Mouse (Mus musculus) CH12.LX (cell line): ENCODE measurements around the gene Xylt1. TPM values are rescaled to one million over a fixed set of nuclear protein-coding genes. Genes with fewer than 3 reads are reported as not detected.

Experiments
- DNase-seq: peaks from one replicate; pipeline ENCODE4 v3.0.0-alpha.2; 2013; ENCODE audit errors: extremely low read depth
- H3K27ac ChIP-seq: 2 replicates; pipeline ENCODE4 v1.5.1; 2012; ENCODE audit warnings: low read depth, mild to moderate bottlenecking, control low read depth, moderate library complexity; ENCODE audit not compliant: insufficient read depth
- H3K27me3 ChIP-seq: replicated peaks from 2 replicates; pipeline ENCODE3; 2012; ENCODE audit warnings: inconsistent platforms
- H3K36me3 ChIP-seq, 2 experiments: replicated peaks in 1 of 2; 2 replicates each; pipeline versions ENCODE3 to v1.6.1; 2012; ENCODE audit warnings: inconsistent platforms in 1 of 2, low read length in 1 of 2, mild to moderate bottlenecking in 1 of 2, mixed read lengths in 1 of 2, moderate library complexity in 1 of 2; ENCODE audit not compliant: control insufficient read depth in 1 of 2, insufficient read depth in 1 of 2
- H3K4me1 ChIP-seq, 2 experiments: 2 replicates each; pipeline ENCODE4 v1.6.1; 2012; ENCODE audit warnings: inconsistent platforms in 1 of 2, moderate library complexity in 1 of 2; ENCODE audit not compliant: insufficient read depth in 2 of 2, control insufficient read depth in 1 of 2
- H3K4me2 ChIP-seq: 2 replicates; pipeline ENCODE4 v1.6.1; 2012; ENCODE audit warnings: low read depth, mild to moderate bottlenecking, control low read depth; ENCODE audit not compliant: poor library complexity, insufficient read depth, severe bottlenecking
- H3K4me3 ChIP-seq, 3 experiments: fragments of 150-350 bp in 1 of 3; sonication (generic) in 1 of 3; replicated peaks in 1 of 3; 2 replicates each; pipeline versions ENCODE3 to v1.5.1; 2011 to 2012; ENCODE audit warnings: low read depth in 2 of 3, low read length in 2 of 3, mild to moderate bottlenecking in 2 of 3, moderate library complexity in 2 of 3, control low read depth in 1 of 3, improper control_type of control experiment in 1 of 3, inconsistent platforms in 1 of 3, mixed read lengths in 1 of 3; ENCODE audit not compliant: poor library complexity in 1 of 3
- H3K79me2 ChIP-seq: replicated peaks from 2 replicates; pipeline ENCODE4 v1.6.1; 2012; ENCODE audit warnings: mild to moderate bottlenecking, moderate library complexity; ENCODE audit not compliant: control insufficient read depth, poor library complexity, insufficient read depth, severe bottlenecking; ENCODE audit errors: extremely low read depth
- H3K9ac ChIP-seq: 2 replicates; pipeline ENCODE4 v1.6.1; 2012; ENCODE audit warnings: low read depth, mild to moderate bottlenecking, control low read depth, moderate library complexity; ENCODE audit not compliant: insufficient read depth
- H3K9me3 ChIP-seq: replicated peaks from 2 replicates; pipeline ENCODE3; 2012; ENCODE audit warnings: low read length, inconsistent platforms, mixed read lengths
- BHLHE40 ChIP-seq: IDR thresholded peaks from 2 replicates; pipeline ENCODE4 v1.6.1; 2011; ENCODE audit warnings: mild to moderate bottlenecking, low read depth, low read length, improper control_type of control experiment
- CHD1 ChIP-seq: IDR thresholded peaks from 2 replicates; pipeline ENCODE4 v1.6.1; 2012; ENCODE audit warnings: low read depth, low read length, improper control_type of control experiment, inconsistent platforms
- CTCF ChIP-seq, 2 experiments: IDR thresholded peaks in 1 of 2; conservative IDR thresholded peaks in 1 of 2; 2 replicates each; pipeline ENCODE4 v1.5.1; 2011 to 2012; ENCODE audit warnings: low read depth in 2 of 2, low read length in 2 of 2, improper control_type of control experiment in 1 of 2, inconsistent platforms in 1 of 2, mild to moderate bottlenecking in 1 of 2, moderate library complexity in 1 of 2
- E2F4 ChIP-seq: IDR thresholded peaks from 2 replicates; pipeline ENCODE4 v1.6.1; 2011; ENCODE audit warnings: low read depth, low read length, improper control_type of control experiment; ENCODE audit not compliant: insufficient replicate concordance
- EP300 ChIP-seq: IDR thresholded peaks from 2 replicates; pipeline ENCODE4 v1.6.1; 2011; ENCODE audit warnings: low read length, improper control_type of control experiment
- HCFC1 ChIP-seq: IDR thresholded peaks from 2 replicates; pipeline ENCODE4 v1.6.1; 2012; ENCODE audit warnings: low read depth, mild to moderate bottlenecking, inconsistent platforms, low read length, improper control_type of control experiment
- JUN ChIP-seq: IDR thresholded peaks from 2 replicates; pipeline ENCODE4 v1.6.1; 2011; ENCODE audit warnings: low read depth, mild to moderate bottlenecking, low read length, improper control_type of control experiment, moderate library complexity; ENCODE audit not compliant: insufficient read depth
- JUND ChIP-seq: conservative IDR thresholded peaks from 2 replicates; pipeline ENCODE4 v1.6.1; 2011; ENCODE audit warnings: low read depth, low read length, improper control_type of control experiment
- KAT2A ChIP-seq: IDR thresholded peaks from 2 replicates; pipeline ENCODE4 v1.6.1; 2012; ENCODE audit warnings: low read length, improper control_type of control experiment, inconsistent platforms; ENCODE audit not compliant: insufficient replicate concordance
- MAFK ChIP-seq: IDR thresholded peaks from 2 replicates; pipeline ENCODE4 v1.6.1; 2011; ENCODE audit warnings: low read length, improper control_type of control experiment; ENCODE audit not compliant: insufficient replicate concordance
- MAZ ChIP-seq: IDR thresholded peaks from 2 replicates; pipeline ENCODE4 v1.6.1; 2012; ENCODE audit warnings: low read depth, mild to moderate bottlenecking, inconsistent platforms, low read length, improper control_type of control experiment, moderate library complexity
- MXI1 ChIP-seq: IDR thresholded peaks from 2 replicates; pipeline ENCODE4 v1.6.1; 2011; ENCODE audit warnings: mild to moderate bottlenecking, low read depth, low read length, improper control_type of control experiment
- MYC ChIP-seq: IDR thresholded peaks from 2 replicates; pipeline ENCODE4 v1.6.1; 2011; ENCODE audit warnings: low read depth, mild to moderate bottlenecking, improper control_type of control experiment, low read length
- NELFE ChIP-seq: IDR thresholded peaks from 2 replicates; pipeline ENCODE4 v1.6.1; 2011; ENCODE audit warnings: low read depth, low read length, improper control_type of control experiment
- PAX5 ChIP-seq: IDR thresholded peaks from 2 replicates; pipeline ENCODE4 v1.6.1; 2012; ENCODE audit warnings: low read length, inconsistent platforms, mixed read lengths
- POLR2AphosphoS2 ChIP-seq: IDR thresholded peaks from 2 replicates; pipeline ENCODE4 v1.6.1; 2011; ENCODE audit warnings: low read depth, low read length, improper control_type of control experiment
- RAD21 ChIP-seq: IDR thresholded peaks from 2 replicates; pipeline ENCODE4 v1.6.1; 2011; ENCODE audit warnings: low read depth, mild to moderate bottlenecking, low read length, improper control_type of control experiment, moderate library complexity
- SMC3 ChIP-seq: IDR thresholded peaks from 2 replicates; pipeline ENCODE4 v1.6.1; 2011; ENCODE audit warnings: low read depth, low read length, improper control_type of control experiment
- TBP ChIP-seq: conservative IDR thresholded peaks from 2 replicates; pipeline ENCODE4 v1.6.1; 2011; ENCODE audit warnings: low read depth, low read length, improper control_type of control experiment
- USF2 ChIP-seq: conservative IDR thresholded peaks from 2 replicates; pipeline ENCODE4 v1.6.1; 2011; ENCODE audit warnings: low read depth, low read length, improper control_type of control experiment
- ZC3H11A ChIP-seq: IDR thresholded peaks from 2 replicates; pipeline ENCODE4 v1.6.1; 2012; ENCODE audit warnings: low read depth, mild to moderate bottlenecking, inconsistent platforms, low read length, improper control_type of control experiment
- ZKSCAN1 ChIP-seq: IDR thresholded peaks from 2 replicates; pipeline ENCODE4 v1.6.1; 2012; ENCODE audit warnings: low read depth, inconsistent platforms, low read length, improper control_type of control experiment, borderline replicate concordance
- dilution Hi-C: fragments of 300-500 bp; cut with MboI; formaldehyde crosslinking; loops from 2 replicates; pipeline ENCODE4 v1.14.3; 2020; ENCODE audit warnings: low sequenced_read_pairs; ENCODE audit not compliant: extremely low pct_unique_long_range_greater_than_20kb, extremely low pct_ligation_motif_present
- in situ Hi-C: fragments of 300-500 bp; cut with MboI; formaldehyde crosslinking; loops from 3 replicates; pipeline ENCODE4 v1.14.3; 2019; ENCODE audit warnings: low sequenced_read_pairs, low pct_ligation_motif_present, low pct_unique_long_range_greater_than_20kb, mixed read lengths
- polyA plus RNA-seq: library from polyadenylated mRNA; unstranded; fragments of >175 nt; gene quantifications from 2 replicates; pipeline ENCODE4 v1.2.1, GENCODE M21; 2012; ENCODE audit warnings: low read depth; ENCODE audit not compliant: insufficient read length
- total RNA-seq, 2 experiments: library from RNA; depleted of rRNA; stranded (reverse); fragments of 300-350 nt in 1 of 2; fragments of >200 nt in 1 of 2; gene quantifications; 2 replicates each; pipeline ENCODE4 v1.2.3; 2012 to 2014

The Xylt1 gene
- total and polyA plus RNA-seq, 3 experiments, result 0.38 to 0.84 (median 0.38) TPM

DNA sequence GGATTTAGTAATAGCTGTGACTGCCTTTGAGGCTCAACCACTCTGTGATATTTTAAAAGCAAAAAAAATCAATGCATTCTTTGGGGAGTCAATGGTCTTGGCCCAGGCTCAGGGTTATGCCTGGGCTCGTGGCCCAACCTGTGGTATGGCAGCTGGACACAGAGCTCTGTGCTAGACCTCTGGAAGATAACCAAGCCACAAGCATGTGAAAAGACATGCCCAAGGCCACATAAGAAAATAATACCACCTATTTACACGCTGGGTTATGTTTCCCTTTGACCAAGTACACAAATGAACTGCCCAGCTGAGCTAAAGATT lies 106.4 kb downstream of the Xylt1 start:
- in situ Hi-C loops (loop anchor here (25.0 kb wide), 1 partner anchor 625 kb away; the partner anchor contains the start of gene Rps15a), dilution Hi-C loops (no loop called here)
- DNase-seq, result no peak
- H3K27ac ChIP-seq, result no peak overlapping the region
- no peak overlapping the region for H3K4me3 ChIP-seq
- H3K36me3 ChIP-seq, result no peaks in the 10 kb centered on the region
- TF ChIP-seq TBP (no peak), KAT2A (no peak), POLR2AphosphoS2 (no peak), MXI1 (no peak), MYC (no peak), BHLHE40 (no peak), CTCF (conservative IDR thresholded peaks at IDR 0.05 in 1 of 2, IDR thresholded peaks at IDR 0.05 in 1 of 2; ENCODE audit: low read depth in 2 of 2, low read length in 2 of 2) (no peak), PAX5 (no peak), MAZ (no peak), RAD21 (no peak), SMC3 (no peak), E2F4 (no peak), MAFK (no peak), JUND (no peak)
- peaks cover 16 to 38% of the 10 kb centered on the region in 2 experiments for H3K4me1 ChIP-seq
- H3K27me3 ChIP-seq, result no peaks in the 10 kb centered on the region
- H3K79me2 ChIP-seq, result no peaks in the 10 kb centered on the region
- no peaks in the 10 kb centered on the region for H3K9me3 ChIP-seq
- H3K9ac ChIP-seq, result no peak overlapping the region
- no peak overlapping the region for H3K4me2 ChIP-seq

DNA sequence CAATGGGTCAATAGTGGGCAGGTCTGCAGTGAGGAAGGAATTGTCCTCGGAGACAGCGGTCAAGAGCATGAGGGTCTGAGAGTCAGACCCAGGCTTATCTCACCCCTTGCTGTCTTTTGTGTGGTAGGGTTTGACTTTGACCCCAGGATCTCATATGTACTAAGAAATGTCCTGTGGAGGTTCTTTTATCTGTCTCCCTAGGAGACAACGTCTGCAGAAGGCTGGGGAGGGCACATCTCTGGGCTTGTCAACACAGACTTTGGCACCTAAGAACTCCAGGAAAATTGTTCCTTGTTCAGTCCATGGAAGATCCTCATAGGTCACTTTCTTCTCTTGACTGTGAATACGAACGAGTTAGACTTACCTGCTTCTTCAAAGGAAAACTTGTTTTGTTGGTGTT lies 109.2 kb downstream of the Xylt1 start:
- dilution Hi-C loops, result no loop called here
- H3K27ac ChIP-seq, result no peak overlapping the region
- no peaks in the 10 kb centered on the region for H3K79me2 ChIP-seq
- H3K9ac ChIP-seq, result no peak overlapping the region
- no peak overlapping the region for H3K4me2 ChIP-seq
- H3K4me1 ChIP-seq, result peaks cover 12 to 21% of the 10 kb centered on the region in 2 experiments
- H3K4me3 ChIP-seq, result no peak overlapping the region
- no peaks in the 10 kb centered on the region for H3K36me3 ChIP-seq
- TF ChIP-seq USF2 (no peak), CHD1 (no peak), JUN (no peak), NELFE (no peak), RAD21 (no peak), ZKSCAN1 (no peak), MXI1 (no peak), HCFC1 (no peak), EP300 (no peak), ZC3H11A (no peak)
- H3K9me3 ChIP-seq, result no peaks in the 10 kb centered on the region
- no peaks in the 10 kb centered on the region for H3K27me3 ChIP-seq
- in situ Hi-C loops, result loop anchor here (5.0 to 25.0 kb wide), 2 partner anchors 37 to 622 kb away; partner anchors contain the start of gene Rps15a
- DNase-seq, result no peak
